Mouse (Mus musculus) olfactory bulb, adult 2 months (tissue): ENCODE results near the gene Golga2. TPM values are rescaled to one million over a fixed set of nuclear protein-coding genes. Genes with fewer than 3 reads are reported as not detected.

Experiments
- H3K27ac ChIP-seq: fragments of 200-500 bp; 2 replicates; pipeline ENCODE4 v1.5.1; 2012; ENCODE audit warnings: low read depth, low read length; ENCODE audit not compliant: insufficient read depth
- H3K4me1 ChIP-seq: fragments of 200-500 bp; 2 replicates; pipeline ENCODE4 v1.6.1; 2012; ENCODE audit warnings: low read length; ENCODE audit not compliant: control insufficient read depth, insufficient read depth
- H3K4me3 ChIP-seq: fragments of 200-500 bp; 2 replicates; pipeline ENCODE4 v1.5.1; 2012; ENCODE audit warnings: mild to moderate bottlenecking, low read depth, low read length, moderate library complexity; ENCODE audit not compliant: insufficient read depth
- CTCF ChIP-seq: fragments of 200-500 bp; IDR thresholded peaks from 2 replicates; pipeline ENCODE4 v1.5.1; 2012; ENCODE audit warnings: low read depth, mild to moderate bottlenecking, low read length, moderate library complexity; ENCODE audit not compliant: insufficient read depth
- POLR2A ChIP-seq: fragments of 200-500 bp; IDR thresholded peaks from 2 replicates; pipeline ENCODE4 v1.6.1; 2012; ENCODE audit warnings: mild to moderate bottlenecking, low read depth, low read length, moderate library complexity; ENCODE audit not compliant: insufficient read depth
- WGBS: fragments of 180-500 bp; shearing (Covaris S2); methylation state at CpG from one replicate; pipeline ENCODE4 v1.1.7; 2018; 5-methylcytosine and 5-hydroxymethylcytosine counted together
- polyA plus RNA-seq: library from polyadenylated mRNA; stranded (reverse); fragments of >200 nt; gene quantifications from 2 replicates; pipeline ENCODE4 v1.2.4, GENCODE M21; 2012; ENCODE audit warnings: low replicate concordance; ENCODE audit not compliant: missing spikeins, insufficient read depth, insufficient read length

Golga2 gene
- polyA plus RNA-seq, 1 experiment, result not detected

DNA sequence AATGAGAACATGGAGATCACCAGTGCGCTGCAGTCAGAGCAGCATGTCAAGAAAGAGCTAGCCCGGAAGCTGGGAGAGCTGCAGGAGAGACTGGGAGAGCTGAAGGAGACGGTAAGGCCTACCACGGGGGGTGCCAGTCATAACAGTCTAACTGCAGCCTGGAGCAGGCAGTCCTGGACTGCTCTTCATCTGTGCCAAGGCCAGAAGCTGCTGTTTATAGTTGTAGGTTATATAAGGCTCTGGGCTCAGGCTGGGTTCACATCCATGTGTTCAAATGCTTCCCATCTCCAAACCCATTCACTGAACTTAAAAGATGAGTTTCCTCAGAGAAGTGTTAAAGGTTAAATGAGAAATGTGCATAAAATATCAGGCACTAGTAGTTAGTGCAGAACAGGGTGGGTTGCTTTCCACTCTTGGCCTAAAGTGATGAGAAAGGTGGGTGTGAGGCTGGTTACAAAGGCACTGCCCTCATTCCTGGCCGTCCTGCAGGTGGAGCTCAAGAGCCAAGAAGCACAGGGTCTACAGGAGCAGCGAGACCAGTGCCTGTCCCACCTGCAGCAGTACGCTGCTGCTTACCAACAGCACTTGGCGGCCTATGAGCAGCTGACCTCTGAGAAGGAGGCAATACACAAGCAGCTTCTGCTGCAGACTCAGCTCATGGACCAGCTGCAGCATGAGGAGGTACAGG lies 17.1 kb downstream of the Golga2 start:
- H3K27ac ChIP-seq, result no peak overlapping the region
- TF ChIP-seq POLR2A (no peak), CTCF (peak; percentile 60; the same call in 1 of the 2 replicates)
- no peak overlapping the region for H3K4me3 ChIP-seq
- 46% methylated on average over 8 of the region's 8 CpGs for WGBS
- peaks cover 4% of the 10 kb centered on the region; the same call in 1 of the 2 replicates for H3K4me1 ChIP-seq

DNA sequence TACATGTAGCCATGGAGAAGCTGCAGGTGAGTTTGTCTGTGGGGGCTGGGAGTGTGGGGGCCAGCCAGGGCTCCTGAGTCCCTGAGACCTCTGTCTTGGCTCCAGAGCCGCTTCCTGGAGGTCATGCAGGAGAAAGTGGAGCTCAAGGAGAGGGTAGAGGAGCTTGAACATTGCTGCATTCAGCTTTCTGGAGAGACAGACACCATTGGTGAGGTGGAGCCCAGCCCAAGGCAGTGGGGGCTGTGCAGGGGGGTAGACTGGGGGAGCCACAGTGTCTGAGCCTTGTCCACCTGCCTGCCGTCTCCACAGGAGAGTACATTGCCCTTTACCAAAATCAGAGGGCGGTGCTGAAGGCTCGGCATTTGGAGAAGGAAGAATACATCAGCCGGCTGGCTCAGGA lies 18.5 kb downstream of the Golga2 start:
- no peak overlapping the region for H3K4me3 ChIP-seq
- no peak for TF ChIP-seq POLR2A
- no peak for TF ChIP-seq CTCF
- WGBS, result 86% methylated on average over 5 of the region's 5 CpGs
- no peak overlapping the region for H3K27ac ChIP-seq
- peaks cover 4% of the 10 kb centered on the region; the same call in 1 of the 2 replicates for H3K4me1 ChIP-seq

DNA sequence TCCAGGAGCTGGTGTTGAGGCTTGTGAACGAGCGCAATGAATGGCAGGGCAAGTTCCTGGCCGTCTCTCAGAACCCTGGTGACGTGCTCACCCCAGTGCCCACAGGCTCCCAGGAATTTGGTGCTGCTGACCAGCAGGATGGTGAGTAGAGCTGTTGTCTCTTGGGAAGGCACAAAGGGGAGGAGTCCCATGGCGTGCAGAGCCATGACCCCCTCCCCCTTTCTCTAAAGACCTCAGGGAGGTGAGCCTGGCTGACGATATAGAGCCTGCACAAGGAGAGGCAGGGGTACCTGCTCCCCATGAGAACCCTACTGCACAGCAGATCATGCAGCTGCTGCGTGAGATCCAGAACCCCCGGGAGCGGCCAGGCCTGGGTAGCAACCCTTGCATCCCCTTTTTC lies 19.0 kb downstream of the Golga2 start:
- 81% methylated on average over 9 of the region's 9 CpGs for WGBS
- peaks cover 4% of the 10 kb centered on the region; the same call in 1 of the 2 replicates for H3K4me1 ChIP-seq
- no peak overlapping the region for H3K27ac ChIP-seq
- TF ChIP-seq CTCF (no peak), POLR2A (no peak)
- H3K4me3 ChIP-seq, result no peak overlapping the region

DNA sequence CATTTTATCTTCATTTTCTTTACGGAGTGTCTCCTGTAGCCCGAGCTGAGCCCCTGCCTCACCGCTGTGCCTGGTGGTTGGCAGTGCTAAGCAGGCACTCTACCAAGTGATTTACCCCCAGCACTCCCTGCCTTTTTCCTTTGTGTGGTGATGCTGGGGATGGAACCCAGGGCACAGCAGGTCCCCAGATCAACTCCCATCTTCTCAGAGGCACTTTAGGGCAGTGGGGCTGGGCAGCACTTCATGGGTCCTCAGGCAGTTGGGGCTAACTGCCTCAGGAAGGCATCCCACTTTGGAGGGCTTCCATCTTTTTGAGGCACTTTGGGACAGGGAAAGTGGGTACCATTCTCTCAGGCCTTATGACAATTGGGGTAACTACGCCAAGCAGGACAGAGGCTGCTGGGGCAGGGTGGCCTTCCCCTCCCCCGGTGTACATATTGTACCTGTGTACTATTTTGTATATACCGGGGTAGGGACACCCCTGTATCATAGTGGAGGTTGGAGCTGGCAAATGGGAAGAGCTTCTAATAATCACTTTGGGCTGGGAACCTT lies 20.1 kb downstream of the Golga2 start:
- peaks cover 14% of the 10 kb centered on the region for H3K4me1 ChIP-seq
- no peak for TF ChIP-seq POLR2A
- no peak overlapping the region for H3K4me3 ChIP-seq
- H3K27ac ChIP-seq, result no peak overlapping the region
- 68% methylated on average over 6 of the region's 6 CpGs for WGBS

DNA sequence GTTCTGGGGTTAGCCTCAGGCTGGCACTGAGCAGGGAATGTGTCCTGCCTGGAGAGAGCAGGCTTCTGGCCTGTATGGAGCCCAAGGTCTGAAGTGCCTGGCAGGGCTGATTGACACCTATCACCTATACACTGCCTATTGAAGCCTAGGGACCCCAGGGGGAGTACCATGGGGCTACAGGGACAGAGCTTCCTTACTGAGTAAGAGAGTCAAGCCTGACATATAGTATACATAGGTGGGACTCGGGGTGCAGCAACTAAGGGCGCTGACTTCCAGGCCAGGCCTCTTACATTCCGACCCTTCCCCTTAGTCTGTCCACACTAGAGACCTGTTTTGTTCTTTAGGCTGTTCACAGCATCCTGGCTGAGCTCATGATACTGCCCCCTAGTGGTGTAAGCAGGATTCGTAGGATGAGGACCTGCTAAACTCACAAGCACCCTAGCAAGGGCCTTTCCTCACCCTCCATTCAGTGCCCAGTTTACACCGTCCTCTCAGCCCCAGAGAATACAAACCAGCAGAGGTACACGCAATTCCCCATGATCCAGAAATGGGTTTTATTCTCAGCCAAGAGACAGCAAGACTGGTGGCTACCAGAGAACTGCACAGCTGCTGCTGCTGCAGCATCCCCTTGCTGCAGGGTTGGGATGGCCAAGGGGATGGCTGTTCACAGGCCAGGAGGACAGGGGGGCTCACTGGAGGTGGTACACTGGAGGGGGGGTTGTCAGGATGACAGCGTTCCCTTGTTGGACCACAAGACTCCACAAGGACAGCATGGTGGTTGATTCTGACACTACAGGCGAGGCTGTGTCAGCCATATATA lies 21.0 kb downstream of the Golga2 start:
- TF ChIP-seq POLR2A, result no peak; the same call in 1 of the 2 replicates
- TF ChIP-seq CTCF, result peak; percentile 45; the same call in 1 of the 2 replicates
- 40% methylated on average over 8 of the region's 8 CpGs for WGBS
- H3K27ac ChIP-seq, result no peak overlapping the region
- H3K4me3 ChIP-seq, result no peak overlapping the region
- peaks cover 19% of the 10 kb centered on the region for H3K4me1 ChIP-seq

DNA sequence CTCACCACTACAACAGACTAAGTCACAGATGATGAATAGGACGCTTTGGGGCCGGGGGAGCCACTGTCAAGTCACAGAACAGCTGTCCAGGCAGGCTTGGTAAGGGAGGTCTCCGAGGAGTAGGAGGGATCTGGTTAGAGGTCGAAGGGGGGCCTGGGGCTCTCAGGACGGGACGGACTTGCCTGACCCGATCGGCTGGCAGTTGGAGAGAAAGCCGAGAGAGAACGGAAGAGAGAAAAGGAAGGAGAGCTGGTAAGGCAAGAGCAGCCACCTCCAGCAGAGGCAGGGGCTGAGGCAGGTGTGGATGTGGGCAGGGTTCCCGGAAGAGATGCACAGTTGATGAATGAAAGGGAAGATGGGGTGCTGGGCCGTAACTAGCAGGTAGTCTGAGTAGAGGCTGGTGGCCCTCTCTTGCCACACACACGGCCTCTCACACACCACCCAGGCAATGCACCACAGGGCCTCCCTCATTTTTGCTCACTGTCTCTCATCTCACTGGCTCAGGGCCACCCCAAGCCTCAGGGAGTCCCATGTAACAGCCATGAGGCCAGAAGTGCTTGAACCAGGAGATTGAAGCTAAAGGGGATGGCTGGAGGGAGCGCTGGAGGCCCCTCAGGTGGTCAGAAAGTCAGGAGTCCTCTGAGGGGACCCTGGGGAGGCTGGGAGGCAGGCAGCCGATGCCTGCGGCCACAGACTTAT lies 21.8 kb downstream of the Golga2 start:
- no peak overlapping the region for H3K27ac ChIP-seq
- peaks cover 15% of the 10 kb centered on the region for H3K4me1 ChIP-seq
- WGBS, result 85% methylated on average over 16 of the region's 16 CpGs
- TF ChIP-seq POLR2A (no peak), CTCF (no peak)
- H3K4me3 ChIP-seq, result no peak overlapping the region

DNA sequence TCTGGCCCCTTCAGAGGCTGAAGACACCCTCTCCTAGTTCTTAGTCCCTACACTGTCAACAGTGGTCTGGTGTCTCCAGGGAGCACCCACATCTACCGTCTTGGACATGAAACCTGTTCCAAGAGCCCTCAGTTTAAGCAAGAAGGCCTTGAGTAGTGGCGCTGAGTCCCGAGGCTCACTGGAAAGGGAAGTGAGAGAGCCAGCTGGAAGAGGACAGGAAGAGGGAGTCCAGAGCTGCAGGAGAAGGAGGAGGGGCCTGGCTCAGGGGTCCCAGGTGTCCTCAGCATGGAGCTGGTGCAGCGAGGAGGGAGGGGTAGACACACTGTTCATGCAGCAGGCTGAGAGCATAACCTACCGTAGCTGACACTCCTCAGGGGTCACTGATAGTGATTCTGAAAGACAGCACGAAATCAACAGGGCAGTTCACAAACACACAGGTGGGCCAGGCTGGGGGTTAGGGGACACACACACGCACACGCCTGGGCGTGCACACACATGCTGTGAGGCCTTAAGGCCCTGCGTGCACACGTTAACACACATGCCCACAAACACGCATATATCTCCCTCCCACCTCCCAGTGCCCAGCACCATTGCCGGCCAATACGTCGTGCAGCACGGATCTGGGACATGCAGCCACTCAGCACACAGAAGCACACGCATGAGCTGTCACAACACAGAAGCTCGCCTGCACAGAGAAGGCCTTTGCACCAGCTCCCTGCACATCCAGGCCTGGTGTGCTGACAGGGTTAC lies 23.1 kb downstream of the Golga2 start:
- Histone ChIP-seq H3K4me1 (peaks cover 17% of the 10 kb centered on the region), H3K27ac (no peak overlapping the region), H3K4me3 (no peak overlapping the region)
- TF ChIP-seq POLR2A, result no peak
- no peak for TF ChIP-seq CTCF
- whole genome bisulfite sequencing, result 87% methylated on average over 18 of the region's 18 CpGs

DNA sequence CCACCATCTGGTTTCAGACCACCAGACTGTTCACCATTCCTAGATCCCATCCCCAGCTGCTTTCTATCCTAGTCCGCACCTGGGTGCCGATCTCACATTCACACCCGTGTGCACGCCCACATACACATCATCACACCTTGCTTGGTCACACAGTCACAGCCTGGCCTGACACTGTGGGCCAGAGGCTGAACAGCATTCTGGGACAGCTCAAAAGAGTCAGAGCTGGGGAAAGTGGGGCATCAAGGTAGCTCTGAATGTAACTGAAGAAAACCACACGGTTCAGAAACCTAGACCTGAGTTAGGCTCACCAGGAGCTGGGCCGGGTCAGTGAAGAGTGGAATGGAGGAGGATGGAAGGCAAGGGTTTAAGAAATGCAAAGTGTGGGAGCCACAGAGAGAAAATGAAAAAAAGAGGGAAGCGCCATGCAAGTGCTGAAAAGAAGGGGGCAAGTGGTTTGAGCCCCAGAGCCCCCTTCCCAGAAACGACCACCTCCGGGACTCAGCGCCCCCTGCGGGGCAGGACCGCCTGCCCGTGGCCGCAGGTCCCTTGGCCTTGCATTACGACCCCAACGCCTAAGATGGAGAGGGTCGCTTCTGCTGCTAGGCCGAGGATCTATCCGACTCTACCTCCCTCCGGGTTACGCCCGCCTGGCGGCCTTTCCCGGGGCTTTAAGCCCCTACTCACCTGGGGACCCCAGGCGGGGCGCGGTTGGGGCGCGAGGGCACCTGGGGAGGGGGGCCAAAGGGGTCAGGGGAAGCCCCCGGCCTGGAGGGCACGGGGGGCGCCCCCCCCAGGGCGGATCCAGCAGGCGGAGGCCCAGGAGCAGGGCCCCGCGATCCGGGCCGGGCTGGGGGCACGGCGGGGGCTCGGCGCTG lies 24.5 kb downstream of the Golga2 start:
- TF ChIP-seq CTCF (no peak), POLR2A (no peak)
- peak overlapping the region; percentile 2; the same call in 1 of the 2 replicates for H3K27ac ChIP-seq
- H3K4me3 ChIP-seq, result peak overlapping the region; percentile 24; the same call in 1 of the 2 replicates
- WGBS, result 18% methylated on average over 41 of the region's 42 CpGs
- H3K4me1 ChIP-seq, result peaks cover 21% of the 10 kb centered on the region
